Mouse (Mus musculus) bone marrow, adult 2 months (tissue): Measurements from ENCODE around the gene Blvrb. TPM values are rescaled to one million over a fixed set of nuclear protein-coding genes. Genes with fewer than 3 reads are reported as not detected.

Source experiments
- H3K27ac ChIP-seq: fragments of 200-500 bp; 2 replicates; pipeline ENCODE4 v1.5.1; 2012; ENCODE audit warnings: low read depth, mild to moderate bottlenecking, control low read depth, inconsistent platforms, low read length; ENCODE audit not compliant: control insufficient read depth, poor library complexity, insufficient read depth
- H3K4me1 ChIP-seq: fragments of 200-500 bp; 2 replicates; pipeline ENCODE4 v1.6.1; 2011; ENCODE audit warnings: low read length; ENCODE audit not compliant: control insufficient read depth, insufficient read depth
- H3K4me3 ChIP-seq: fragments of 200-500 bp; replicated peaks from 2 replicates; pipeline ENCODE3; 2011; ENCODE audit warnings: mild to moderate bottlenecking, low read depth, low read length, control low read depth; ENCODE audit not compliant: control insufficient read depth
- CTCF ChIP-seq: fragments of 200-500 bp; IDR thresholded peaks from 2 replicates; pipeline ENCODE4 v1.5.1; 2011; ENCODE audit warnings: low read length, control low read depth; ENCODE audit not compliant: control insufficient read depth, insufficient read depth
- POLR2A ChIP-seq: fragments of 200-500 bp; IDR thresholded peaks from 2 replicates; pipeline ENCODE4 v1.6.1; 2011; ENCODE audit warnings: low read depth, mild to moderate bottlenecking, control low read depth, low read length, borderline replicate concordance; ENCODE audit not compliant: control insufficient read depth
- WGBS: fragments of 180-500 bp; shearing (Covaris S2); methylation state at CpG from one replicate; pipeline ENCODE4 v1.1.7; 2018; 5-methylcytosine and 5-hydroxymethylcytosine counted together
- polyA plus RNA-seq: library from polyadenylated mRNA; stranded (reverse); fragments of >200 nt; gene quantifications from 2 replicates; pipeline ENCODE4 v1.2.4, GENCODE M21; 2011; ENCODE audit warnings: low replicate concordance; ENCODE audit not compliant: missing spikeins, insufficient read depth, insufficient read length

Gene Blvrb
- polyA plus RNA-seq, 1 experiment: 323 TPM

GRCm38 (mm10) chr7:27419101-27419500 lies 28.7 kb upstream of the Blvrb start:
- no peak overlapping the region for H3K27ac ChIP-seq
- no peak overlapping the region for H3K4me3 ChIP-seq

GRCm38 (mm10) chr7:27423556-27424326 lies 24.0 kb upstream of the Blvrb start:
- H3K27ac ChIP-seq: no peak overlapping the region
- TF ChIP-seq POLR2A: no peak
- no peaks in the 10 kb centered on the region for H3K4me1 ChIP-seq
- no peak overlapping the region for H3K4me3 ChIP-seq
- 81% methylated on average over 12 of the region's 12 CpGs for WGBS

More at GRCm38 (mm10) chr7:27419101-27419500, 28.7 kb upstream of the Blvrb start:
- 75% methylated on average over 3 of the region's 3 CpGs for WGBS
- TF ChIP-seq CTCF (peak; percentile 51), POLR2A (no peak)
- H3K4me1 ChIP-seq: no peaks in the 10 kb centered on the region

GRCm38 (mm10) chr7:27427387-27427786 lies 20.4 kb upstream of the Blvrb start:
- TF ChIP-seq POLR2A (no peak), CTCF (no peak)
- no peaks in the 10 kb centered on the region for H3K4me1 ChIP-seq
- no peak overlapping the region for H3K4me3 ChIP-seq
- H3K27ac ChIP-seq: no peak overlapping the region
- WGBS: 59% methylated on average over 1 of the region's 1 CpGs

DNA sequence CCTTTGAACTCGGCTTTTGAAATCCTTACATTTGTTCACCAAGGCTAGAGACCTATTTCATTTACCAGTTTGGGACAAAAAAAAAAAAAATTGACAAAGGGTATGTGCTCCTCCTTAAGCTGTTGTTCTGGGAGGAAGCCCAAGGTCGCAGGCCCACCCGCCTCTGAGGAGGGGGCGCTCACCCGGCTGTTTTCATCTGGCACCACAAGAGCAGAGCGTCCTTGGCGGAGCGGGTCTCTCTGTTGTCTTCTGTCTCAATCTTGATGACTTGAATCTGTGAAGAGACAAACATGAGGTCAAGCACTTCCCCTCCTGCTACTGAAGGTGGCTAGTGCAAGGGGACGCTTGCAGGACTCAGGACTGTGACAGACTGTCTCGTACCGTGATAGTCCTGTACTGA lies 19.8 kb upstream of the Blvrb start:
- 79% methylated on average over 11 of the region's 11 CpGs for WGBS
- Histone ChIP-seq H3K4me3 (no peak overlapping the region), H3K4me1 (no peaks in the 10 kb centered on the region), H3K27ac (no peak overlapping the region)
- TF ChIP-seq POLR2A: no peak
- no peak for TF ChIP-seq CTCF

DNA sequence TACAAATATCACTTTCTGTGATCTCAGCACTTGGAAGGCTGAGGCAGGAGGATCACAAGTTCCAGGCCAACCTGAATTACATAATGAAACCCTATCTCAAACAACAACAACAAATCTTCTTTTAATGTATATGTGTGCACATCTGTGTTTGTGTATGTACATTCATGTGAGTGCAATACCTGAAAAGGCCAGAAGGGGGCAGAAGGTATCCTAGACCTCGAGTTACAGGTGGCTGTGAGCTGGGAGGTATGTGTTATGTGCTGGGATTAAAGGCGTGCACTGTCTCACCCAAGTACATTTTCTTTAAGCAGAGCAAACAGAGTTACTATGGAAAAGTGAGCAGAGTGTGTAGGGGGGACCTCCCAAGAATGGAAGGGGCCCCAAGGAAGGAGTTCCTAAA lies 18.6 kb upstream of the Blvrb start:
- 49% methylated on average over 2 of the region's 2 CpGs for WGBS
- TF ChIP-seq CTCF (0 out of 2 replicates have a peak, but pooled peaks have one; percentile 5), POLR2A (no peak)
- H3K4me1 ChIP-seq: no peaks in the 10 kb centered on the region

DNA sequence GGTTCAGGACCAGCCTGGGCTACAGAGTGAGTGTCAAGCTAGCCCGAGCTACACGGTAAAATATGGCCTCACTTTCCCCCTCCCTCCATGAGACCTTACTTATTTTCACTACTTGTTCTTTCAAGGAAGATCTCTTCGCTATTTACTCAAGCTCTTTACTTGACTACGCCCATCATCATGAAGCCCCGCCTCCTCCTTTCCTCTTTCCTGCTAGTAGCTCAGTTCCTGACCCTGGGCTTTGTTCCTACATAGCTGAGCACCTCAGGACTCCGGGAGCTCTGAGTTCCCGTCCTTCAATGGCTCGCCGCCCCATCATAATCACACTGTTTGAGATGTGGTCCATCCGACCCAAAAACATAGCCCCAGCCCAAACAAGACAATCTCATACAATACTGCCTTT lies 14.4 kb upstream of the Blvrb start:
- TF ChIP-seq CTCF (no peak), POLR2A (no peak)
- H3K27ac ChIP-seq: no peak overlapping the region
- no peaks in the 10 kb centered on the region for H3K4me1 ChIP-seq
- H3K4me3 ChIP-seq: no peak overlapping the region
- 25% methylated on average over 10 of the region's 10 CpGs for WGBS

More for the DNA sequence above, 18.6 kb upstream of the Blvrb start:
- H3K27ac ChIP-seq: no peak overlapping the region
- H3K4me3 ChIP-seq: no peak overlapping the region

DNA sequence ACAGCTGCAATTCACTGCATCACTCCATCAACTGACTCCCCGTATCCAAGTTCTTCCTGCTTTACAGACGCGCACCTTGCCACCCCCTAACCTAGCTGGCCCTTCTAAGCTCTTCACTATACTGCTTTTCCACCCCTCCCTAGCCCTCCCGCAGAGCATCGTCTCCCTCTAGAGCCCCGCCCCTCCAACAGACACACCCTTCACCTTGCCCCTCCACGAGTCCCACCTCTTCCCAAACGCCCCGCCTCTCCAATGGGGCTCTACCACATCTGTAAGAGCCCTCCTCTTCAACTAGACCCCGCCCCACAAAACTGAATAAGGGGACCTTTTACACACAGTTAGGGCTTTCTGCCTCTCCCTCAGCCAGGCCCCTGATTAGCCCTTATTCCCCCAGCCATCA lies 14.0 kb upstream of the Blvrb start:
- no peak overlapping the region for H3K27ac ChIP-seq
- no peaks in the 10 kb centered on the region for H3K4me1 ChIP-seq
- 9% methylated on average over 10 of the region's 10 CpGs for WGBS
- H3K4me3 ChIP-seq: no peak overlapping the region
- no peak for TF ChIP-seq POLR2A

- 60% methylated on average over 5 of the region's 5 CpGs for WGBS
- H3K27ac ChIP-seq: no peak overlapping the region
Observed at GRCm38 (mm10) chr7:27437544-27437943, 10.2 kb upstream of the Blvrb start.

GRCm38 (mm10) chr7:27440014-27440413 lies 7.8 kb upstream of the Blvrb start:
- TF ChIP-seq POLR2A (no peak), CTCF (no peak)

More at GRCm38 (mm10) chr7:27437544-27437943, 10.2 kb upstream of the Blvrb start:
- Histone ChIP-seq H3K4me1 (no peaks in the 10 kb centered on the region), H3K4me3 (no peak overlapping the region)
- TF ChIP-seq CTCF (peak; percentile 84), POLR2A (no peak)

More at GRCm38 (mm10) chr7:27440014-27440413, 7.8 kb upstream of the Blvrb start:
- WGBS: 75% methylated on average over 4 of the region's 4 CpGs
- no peak overlapping the region for H3K4me3 ChIP-seq
- H3K27ac ChIP-seq: no peak overlapping the region
- no peaks in the 10 kb centered on the region for H3K4me1 ChIP-seq
